Mouse (Mus musculus) intestine, postnatal 0 days (tissue): ENCODE results near the gene Tpbgl. TPM values are rescaled to one million over a fixed set of nuclear protein-coding genes. Genes with fewer than 3 reads are reported as not detected.

Source experiments
- ATAC-seq: fragments of 200-750 bp; cut with Nextera tagmentation; 2 replicates; pipeline ENCODE4 v1.8.0; 2017; ENCODE audit warnings: mild to moderate bottlenecking, moderate TSS enrichment, moderate library complexity
- H3K27ac ChIP-seq: fragments of 300-500 bp; sonication (generic); 2 replicates; pipeline ENCODE4 v1.5.1; 2014; ENCODE audit warnings: mild to moderate bottlenecking, low read depth, low read length, moderate library complexity
- H3K27me3 ChIP-seq: fragments of 300-500 bp; sonication (generic); replicated peaks from 2 replicates; pipeline ENCODE4 v1.6.1; 2014; ENCODE audit warnings: low read length, mixed read lengths; ENCODE audit not compliant: control insufficient read depth, insufficient read depth
- H3K36me3 ChIP-seq: fragments of 300-500 bp; sonication (generic); 2 replicates; pipeline ENCODE4 v1.6.1; 2014; ENCODE audit warnings: mild to moderate bottlenecking, moderate library complexity; ENCODE audit not compliant: control insufficient read depth, insufficient read depth
- H3K4me1 ChIP-seq: fragments of 300-500 bp; sonication (generic); replicated peaks from 2 replicates; pipeline ENCODE4 v1.6.1; 2014; ENCODE audit warnings: antibody characterized with exemption, low read length, mixed read lengths; ENCODE audit not compliant: control insufficient read depth, insufficient read depth
- H3K4me2 ChIP-seq: fragments of 300-500 bp; sonication (generic); replicated peaks from 2 replicates; pipeline ENCODE4 v1.6.1; 2014; ENCODE audit warnings: low read depth, mild to moderate bottlenecking, moderate library complexity
- H3K4me3 ChIP-seq: fragments of 300-500 bp; sonication (generic); 2 replicates; pipeline ENCODE4 v1.5.1; 2014; ENCODE audit warnings: low read depth, low read length
- H3K9ac ChIP-seq: fragments of 300-500 bp; sonication (generic); 2 replicates; pipeline ENCODE4 v1.6.1; 2014; ENCODE audit warnings: mild to moderate bottlenecking, low read depth, low read length
- H3K9me3 ChIP-seq: fragments of 300-500 bp; sonication (generic); 2 replicates; pipeline ENCODE4 v1.6.1; 2016; ENCODE audit warnings: mixed run types; ENCODE audit not compliant: control insufficient read depth
- CTCF ChIP-seq: sonication (generic); IDR thresholded peaks from 2 replicates; pipeline ENCODE4 v1.5.1; 2016; ENCODE audit warnings: low read depth, mild to moderate bottlenecking, control low read depth, antibody characterized with exemption, moderate library complexity
- WGBS: fragments of 180-500 bp; shearing (Covaris S2); extraction: QIAGEN DNeasy Blood & Tissue Kit; methylation state at CpG from one replicate; pipeline ENCODE4 v1.1.7; 2014; 5-methylcytosine and 5-hydroxymethylcytosine counted together
- polyA plus RNA-seq: library from polyadenylated mRNA; unstranded; fragments of >200 nt; fragmentation: Nextera tagmentation; extraction: Ambion mirVana; gene quantifications from 2 replicates; pipeline ENCODE4 v1.2.1, GENCODE M21; 2015

The Tpbgl gene
- 1.4 and 1.9 TPM in 2 replicates for polyA plus RNA-seq

- Histone ChIP-seq H3K9me3 (no peaks in the 10 kb centered on the region), H3K36me3 (no peaks in the 10 kb centered on the region), H3K4me2 (peak within 1 kb of the TSS; percentile 82), H3K27me3 (peaks cover 61% of the 10 kb centered on the region), H3K4me1 (peaks cover 6% of the 10 kb centered on the region; the same call in 1 of the 2 replicates), H3K27ac (no peak within 1 kb of the TSS), H3K9ac (no peak within 1 kb of the TSS), H3K4me3 (peak within 1 kb of the TSS; percentile 46)
- ATAC-seq, result no peak
- TF ChIP-seq CTCF, result no peak
- under 1% methylated on average over 83 of the region's 83 CpGs for WGBS
These were observed at the start of gene Tpbgl for GRCm38 (mm10) chr7:99626376-99627270. Gene Tpbgl (minus strand): TSS chr7:99627103.

GRCm38 (mm10) chr7:99674890-99675289 is 48.0 kb upstream of the Tpbgl start:
- Histone ChIP-seq H3K36me3 (no peaks in the 10 kb centered on the region), H3K4me3 (no peak overlapping the region), H3K27ac (no peak overlapping the region), H3K4me2 (no peak overlapping the region), H3K4me1 (0 out of 2 replicates have a peak, but pooled peaks cover 6% of the 10 kb centered on the region), H3K27me3 (no peaks in the 10 kb centered on the region), H3K9me3 (no peaks in the 10 kb centered on the region), H3K9ac (no peak overlapping the region)
- WGBS, result 86% methylated on average over 3 of the region's 3 CpGs
- TF ChIP-seq CTCF, result no peak
- ATAC-seq, result no peak

- Histone ChIP-seq H3K27me3 (no peaks in the 10 kb centered on the region), H3K9ac (no peak overlapping the region), H3K9me3 (no peaks in the 10 kb centered on the region), H3K4me2 (no peak overlapping the region), H3K36me3 (no peaks in the 10 kb centered on the region), H3K4me3 (no peak overlapping the region), H3K27ac (no peak overlapping the region), H3K4me1 (0 out of 2 replicates have a peak, but pooled peaks cover 6% of the 10 kb centered on the region)
- ATAC-seq, result no peak
- 57% methylated on average over 5 of the region's 5 CpGs for WGBS
- no peak for TF ChIP-seq CTCF
These were observed 47.3 kb upstream of the Tpbgl start for GRCm38 (mm10) chr7:99674209-99674608.

GRCm38 (mm10) chr7:99673188-99673587 is 46.3 kb upstream of the Tpbgl start:
- 76% methylated on average over 8 of the region's 8 CpGs for WGBS

GRCm38 (mm10) chr7:99671544-99672435 is 44.9 kb upstream of the Tpbgl start:
- no peak for TF ChIP-seq CTCF
- Histone ChIP-seq H3K9me3 (no peaks in the 10 kb centered on the region), H3K4me3 (no peak overlapping the region), H3K36me3 (no peaks in the 10 kb centered on the region), H3K4me2 (no peak overlapping the region), H3K4me1 (0 out of 2 replicates have a peak, but pooled peaks cover 6% of the 10 kb centered on the region), H3K27ac (no peak overlapping the region), H3K27me3 (no peaks in the 10 kb centered on the region), H3K9ac (no peak overlapping the region)
- 40% methylated on average over 9 of the region's 9 CpGs for WGBS
- peak; percentile 86 for ATAC-seq

More at GRCm38 (mm10) chr7:99673188-99673587, 46.3 kb upstream of the Tpbgl start:
- Histone ChIP-seq H3K4me1 (0 out of 2 replicates have a peak, but pooled peaks cover 6% of the 10 kb centered on the region), H3K27me3 (no peaks in the 10 kb centered on the region), H3K4me2 (no peak overlapping the region), H3K9ac (no peak overlapping the region), H3K4me3 (no peak overlapping the region), H3K9me3 (no peaks in the 10 kb centered on the region), H3K27ac (no peak overlapping the region), H3K36me3 (no peaks in the 10 kb centered on the region)
- ATAC-seq, result no peak
- TF ChIP-seq CTCF, result no peak

GRCm38 (mm10) chr7:99670915-99671314 is 44.0 kb upstream of the Tpbgl start:
- WGBS, result 57% methylated on average over 4 of the region's 4 CpGs
- ATAC-seq, result no peak
- H3K27ac ChIP-seq, result no peak overlapping the region
- H3K4me3 ChIP-seq, result no peak overlapping the region
- H3K4me2 ChIP-seq, result no peak overlapping the region
- TF ChIP-seq CTCF, result peak; percentile 19; the same call in 1 of the 2 replicates
- H3K4me1 ChIP-seq, result 0 out of 2 replicates have a peak, but pooled peaks cover 6% of the 10 kb centered on the region
- no peaks in the 10 kb centered on the region for H3K9me3 ChIP-seq
- H3K36me3 ChIP-seq, result no peaks in the 10 kb centered on the region
- H3K9ac ChIP-seq, result no peak overlapping the region
- H3K27me3 ChIP-seq, result no peaks in the 10 kb centered on the region
